Mouse (Mus musculus): ENCODE measurements around the gene Zfp385b. TPM values are rescaled to one million over a fixed set of nuclear protein-coding genes. Genes with fewer than 3 reads are reported as not detected.
A peak's percentile ranks its signal among the peaks of the same experiment; 100 is the strongest.

Gene Zfp385b
- polyA plus RNA-seq, 1 experiment from 2014 or later: 9.6 TPM

GRCm38 (mm10) chr2:77775247-77775880 is 44.1 kb downstream of the Zfp385b start:
- no peak overlapping the region for H3K9ac ChIP-seq (replicated peaks; ENCODE audit: low read length)
- no peaks in the 10 kb centered on the region for H3K27me3 ChIP-seq (ENCODE audit: control insufficient read depth, insufficient read depth, low read length)
- peak overlapping the region; percentile 38 for H3K4me2 ChIP-seq (ENCODE audit: low read length)
- 26% methylated on average over 15 of the region's 15 CpGs for WGBS
- ATAC-seq (ENCODE audit: low FRiP score, low TSS enrichment) (peak; percentile 80; the same call in 1 of the 2 replicates), DNase-seq (peak; percentile 62)
- H3K4me3 ChIP-seq (replicated peaks; ENCODE audit: low read depth, low read length): no peak overlapping the region
- H3K36me3 ChIP-seq (ENCODE audit: control insufficient read depth, insufficient read depth, low read length): no peaks in the 10 kb centered on the region
- no peaks in the 10 kb centered on the region for H3K9me3 ChIP-seq (ENCODE audit: control insufficient read depth, low read length)
- no peak overlapping the region for H3K27ac ChIP-seq (replicated peaks; ENCODE audit: low read depth, low read length)
- H3K4me1 ChIP-seq (ENCODE audit: control insufficient read depth, insufficient read depth, low read length): 0 out of 2 replicates have a peak, but pooled peaks cover 8% of the 10 kb centered on the region

- WGBS: 88% methylated on average over 8 of the region's 8 CpGs
- Histone ChIP-seq H3K9me3 (ENCODE audit: control insufficient read depth, low read length) (no peaks in the 10 kb centered on the region), H3K4me1 (ENCODE audit: control insufficient read depth, insufficient read depth, low read length) (no peaks in the 10 kb centered on the region), H3K27me3 (ENCODE audit: control insufficient read depth, insufficient read depth, low read length) (no peaks in the 10 kb centered on the region), H3K4me2 (ENCODE audit: low read length) (no peak overlapping the region), H3K4me3 (replicated peaks; ENCODE audit: low read depth, low read length) (no peak overlapping the region), H3K9ac (replicated peaks; ENCODE audit: low read length) (no peak overlapping the region), H3K36me3 (ENCODE audit: control insufficient read depth, insufficient read depth, low read length) (no peaks in the 10 kb centered on the region), H3K27ac (replicated peaks; ENCODE audit: low read depth, low read length) (no peak overlapping the region)
- DNase-seq (no peak), ATAC-seq (ENCODE audit: low FRiP score, low TSS enrichment) (no peak)
These were observed 49.3 kb downstream of the Zfp385b start for GRCm38 (mm10) chr2:77770056-77770697.

GRCm38 (mm10) chr2:77768321-77768886 is 51.0 kb downstream of the Zfp385b start:
- Histone ChIP-seq H3K9me3 (ENCODE audit: control insufficient read depth, low read length) (no peaks in the 10 kb centered on the region), H3K36me3 (ENCODE audit: control insufficient read depth, insufficient read depth, low read length) (no peaks in the 10 kb centered on the region), H3K4me1 (ENCODE audit: control insufficient read depth, insufficient read depth, low read length) (no peaks in the 10 kb centered on the region), H3K9ac (replicated peaks; ENCODE audit: low read length) (no peak overlapping the region), H3K4me3 (replicated peaks; ENCODE audit: low read depth, low read length) (no peak overlapping the region), H3K4me2 (ENCODE audit: low read length) (no peak overlapping the region), H3K27me3 (ENCODE audit: control insufficient read depth, insufficient read depth, low read length) (no peaks in the 10 kb centered on the region), H3K27ac (replicated peaks; ENCODE audit: low read depth, low read length) (no peak overlapping the region)
- DNase-seq (no peak), ATAC-seq (ENCODE audit: low FRiP score, low TSS enrichment) (no peak)
- WGBS: 68% methylated on average over 17 of the region's 17 CpGs

GRCm38 (mm10) chr2:77761967-77762366 is 57.5 kb downstream of the Zfp385b start:
- H3K27ac ChIP-seq (replicated peaks; ENCODE audit: low read depth, low read length): no peak overlapping the region

GRCm38 (mm10) chr2:77758403-77759071 is 60.9 kb downstream of the Zfp385b start:
- no peaks in the 10 kb centered on the region for H3K27me3 ChIP-seq (ENCODE audit: control insufficient read depth, insufficient read depth, low read length)
- H3K36me3 ChIP-seq (ENCODE audit: control insufficient read depth, insufficient read depth, low read length): no peaks in the 10 kb centered on the region
- no peak overlapping the region for H3K27ac ChIP-seq (replicated peaks; ENCODE audit: low read depth, low read length)
- H3K9ac ChIP-seq (replicated peaks; ENCODE audit: low read length): no peak overlapping the region
- no peaks in the 10 kb centered on the region for H3K4me1 ChIP-seq (ENCODE audit: control insufficient read depth, insufficient read depth, low read length)
- ATAC-seq (ENCODE audit: low FRiP score, low TSS enrichment) (0 out of 2 replicates have a peak, but pooled peaks have one; percentile 24), DNase-seq (no peak)
- no peaks in the 10 kb centered on the region for H3K9me3 ChIP-seq (ENCODE audit: control insufficient read depth, low read length)
- H3K4me2 ChIP-seq (ENCODE audit: low read length): no peak overlapping the region
- 74% methylated on average over 15 of the region's 15 CpGs for WGBS
- H3K4me3 ChIP-seq (replicated peaks; ENCODE audit: low read depth, low read length): no peak overlapping the region

More at GRCm38 (mm10) chr2:77761967-77762366, 57.5 kb downstream of the Zfp385b start:
- ATAC-seq (ENCODE audit: low FRiP score, low TSS enrichment): no peak
- Histone ChIP-seq H3K4me1 (ENCODE audit: control insufficient read depth, insufficient read depth, low read length) (no peaks in the 10 kb centered on the region), H3K4me3 (replicated peaks; ENCODE audit: low read depth, low read length) (no peak overlapping the region), H3K9ac (replicated peaks; ENCODE audit: low read length) (no peak overlapping the region), H3K4me2 (ENCODE audit: low read length) (no peak overlapping the region), H3K9me3 (ENCODE audit: control insufficient read depth, low read length) (no peaks in the 10 kb centered on the region), H3K36me3 (ENCODE audit: control insufficient read depth, insufficient read depth, low read length) (no peaks in the 10 kb centered on the region), H3K27me3 (ENCODE audit: control insufficient read depth, insufficient read depth, low read length) (no peaks in the 10 kb centered on the region)
- WGBS: 93% methylated on average over 8 of the region's 8 CpGs
- no peak for DNase-seq

GRCm38 (mm10) chr2:77752491-77752890 is 66.9 kb downstream of the Zfp385b start:
- ATAC-seq (ENCODE audit: low FRiP score, low TSS enrichment): no peak
- no peak overlapping the region for H3K4me2 ChIP-seq (ENCODE audit: low read length)
- DNase-seq: no peak
- no peaks in the 10 kb centered on the region for H3K4me1 ChIP-seq (ENCODE audit: control insufficient read depth, insufficient read depth, low read length)
- H3K27ac ChIP-seq (replicated peaks; ENCODE audit: low read depth, low read length): no peak overlapping the region
- H3K27me3 ChIP-seq (ENCODE audit: control insufficient read depth, insufficient read depth, low read length): no peaks in the 10 kb centered on the region
- no peak overlapping the region for H3K9ac ChIP-seq (replicated peaks; ENCODE audit: low read length)
- 64% methylated on average over 4 of the region's 4 CpGs for WGBS
- no peaks in the 10 kb centered on the region for H3K36me3 ChIP-seq (ENCODE audit: control insufficient read depth, insufficient read depth, low read length)
- H3K4me3 ChIP-seq (replicated peaks; ENCODE audit: low read depth, low read length): no peak overlapping the region
- no peaks in the 10 kb centered on the region for H3K9me3 ChIP-seq (ENCODE audit: control insufficient read depth, low read length)

- H3K27ac ChIP-seq (replicated peaks; ENCODE audit: low read depth, low read length): no peak overlapping the region
- 88% methylated on average over 3 of the region's 3 CpGs for WGBS
- no peak overlapping the region for H3K9ac ChIP-seq (replicated peaks; ENCODE audit: low read length)
- no peak overlapping the region for H3K4me2 ChIP-seq (ENCODE audit: low read length)
- ATAC-seq (ENCODE audit: low FRiP score, low TSS enrichment) (no peak), DNase-seq (no peak)
- H3K4me3 ChIP-seq (replicated peaks; ENCODE audit: low read depth, low read length): no peak overlapping the region
- no peaks in the 10 kb centered on the region for H3K36me3 ChIP-seq (ENCODE audit: control insufficient read depth, insufficient read depth, low read length)
- no peaks in the 10 kb centered on the region for H3K9me3 ChIP-seq (ENCODE audit: control insufficient read depth, low read length)
- no peaks in the 10 kb centered on the region for H3K27me3 ChIP-seq (ENCODE audit: control insufficient read depth, insufficient read depth, low read length)
- no peaks in the 10 kb centered on the region for H3K4me1 ChIP-seq (ENCODE audit: control insufficient read depth, insufficient read depth, low read length)
These were observed 69.8 kb downstream of the Zfp385b start for GRCm38 (mm10) chr2:77749631-77750030.

- H3K4me3 ChIP-seq (replicated peaks; ENCODE audit: low read depth, low read length): no peak overlapping the region
- no peak for ATAC-seq (ENCODE audit: low FRiP score, low TSS enrichment)
These were observed 73.0 kb downstream of the Zfp385b start for GRCm38 (mm10) chr2:77746417-77746816.

More at GRCm38 (mm10) chr2:77746417-77746816, 73.0 kb downstream of the Zfp385b start:
- Histone ChIP-seq H3K9ac (replicated peaks; ENCODE audit: low read length) (no peak overlapping the region), H3K36me3 (ENCODE audit: control insufficient read depth, insufficient read depth, low read length) (no peaks in the 10 kb centered on the region), H3K4me1 (ENCODE audit: control insufficient read depth, insufficient read depth, low read length) (no peaks in the 10 kb centered on the region), H3K4me2 (ENCODE audit: low read length) (no peak overlapping the region), H3K9me3 (ENCODE audit: control insufficient read depth, low read length) (no peaks in the 10 kb centered on the region), H3K27me3 (ENCODE audit: control insufficient read depth, insufficient read depth, low read length) (no peaks in the 10 kb centered on the region), H3K27ac (replicated peaks; ENCODE audit: low read depth, low read length) (no peak overlapping the region)
- no peak for DNase-seq
- 89% methylated on average over 5 of the region's 5 CpGs for WGBS
